Mouse (Mus musculus) spleen, postnatal 14 days (tissue): ENCODE measurements around the gene Il1r1.

ENCODE experiments used
- DNase-seq, 2 experiments: peaks; one replicate each; pipeline ENCODE4 v3.0.0; 2021 to 2022; ENCODE audit warnings: low spot score in 2 of 2

Gene Il1r1

GRCm38 (mm10) chr1:40231116-40231515, 6.2 kb downstream of the Il1r1 start:
- no peak for DNase-seq

- no peak for DNase-seq
These were observed 8.3 kb downstream of the Il1r1 start for GRCm38 (mm10) chr1:40233217-40233616.

- no peak for DNase-seq
These were observed 8.7 kb downstream of the Il1r1 start for GRCm38 (mm10) chr1:40233621-40234020.

GRCm38 (mm10) chr1:40235597-40236249, 10.8 kb downstream of the Il1r1 start:
- no peak for DNase-seq

- no peak for DNase-seq
These were observed 11.8 kb downstream of the Il1r1 start for GRCm38 (mm10) chr1:40236694-40237093.

GRCm38 (mm10) chr1:40237094-40237493, 12.2 kb downstream of the Il1r1 start:
- no peak for DNase-seq

- DNase-seq = no peak
These were observed 15.6 kb downstream of the Il1r1 start for GRCm38 (mm10) chr1:40240353-40241092.

- DNase-seq = no peak
These were observed 17.8 kb downstream of the Il1r1 start for GRCm38 (mm10) chr1:40242717-40243116.

- DNase-seq = no peak
These were observed 18.7 kb downstream of the Il1r1 start for GRCm38 (mm10) chr1:40243561-40243998.

- DNase-seq = no peak
These were observed 25.5 kb downstream of the Il1r1 start for GRCm38 (mm10) chr1:40250425-40250824.

GRCm38 (mm10) chr1:40252507-40252906, 27.6 kb downstream of the Il1r1 start:
- no peak for DNase-seq

GRCm38 (mm10) chr1:40253940-40254339, 29.1 kb downstream of the Il1r1 start:
- no peak for DNase-seq

GRCm38 (mm10) chr1:40254347-40255057, 29.6 kb downstream of the Il1r1 start:
- DNase-seq = no peak

- DNase-seq = no peak
These were observed 37.7 kb downstream of the Il1r1 start for GRCm38 (mm10) chr1:40262441-40263121.

GRCm38 (mm10) chr1:40263122-40263498, 38.2 kb downstream of the Il1r1 start:
- no peak for DNase-seq

- no peak for DNase-seq
These were observed 38.8 kb downstream of the Il1r1 start for GRCm38 (mm10) chr1:40263679-40264078.

- DNase-seq = no peak
These were observed 40.5 kb downstream of the Il1r1 start for GRCm38 (mm10) chr1:40265301-40265835.

GRCm38 (mm10) chr1:40266431-40267260, 41.8 kb downstream of the Il1r1 start:
- peak; percentile 35 to 59 for DNase-seq

- DNase-seq = no peak
These were observed 43.0 kb downstream of the Il1r1 start for GRCm38 (mm10) chr1:40267846-40268245.

GRCm38 (mm10) chr1:40268536-40268935, 43.7 kb downstream of the Il1r1 start:
- no peak for DNase-seq

GRCm38 (mm10) chr1:40270415-40270814, 45.5 kb downstream of the Il1r1 start:
- DNase-seq = no peak
